Mouse (Mus musculus) forebrain, postnatal 0 days (tissue): ENCODE measurements around the gene Tctex1d2. TPM values are rescaled to one million over a fixed set of nuclear protein-coding genes. Genes with fewer than 3 reads are reported as not detected.
A peak's percentile ranks its signal among the peaks of the same experiment; 100 is the strongest.

Source experiments
- ATAC-seq: fragments of 200-750 bp; cut with Nextera tagmentation; 2 replicates; pipeline ENCODE4 v1.8.0; 2017; ENCODE audit warnings: mild to moderate bottlenecking, moderate library complexity
- DNase-seq: peaks from one replicate; pipeline ENCODE4 v3.0.0-alpha.2; 2015
- H3K27ac ChIP-seq: fragments of 300-500 bp; sonication (generic); 2 replicates; pipeline ENCODE4 v1.5.1; 2014; ENCODE audit warnings: low read depth, mild to moderate bottlenecking, antibody characterized with exemption, low read length, moderate library complexity, mixed read lengths
- H3K27me3 ChIP-seq: fragments of 300-500 bp; sonication (generic); 2 replicates; pipeline ENCODE4 v1.6.1; 2014; ENCODE audit warnings: mild to moderate bottlenecking, low read length, mixed read lengths; ENCODE audit not compliant: insufficient read depth
- H3K36me3 ChIP-seq: fragments of 300-500 bp; sonication (generic); 2 replicates; pipeline ENCODE4 v1.6.1; 2014; ENCODE audit warnings: mild to moderate bottlenecking, moderate library complexity; ENCODE audit not compliant: insufficient read depth
- H3K4me1 ChIP-seq: fragments of 300-500 bp; sonication (generic); 2 replicates; pipeline ENCODE4 v1.6.1; 2014; ENCODE audit warnings: antibody characterized with exemption; ENCODE audit not compliant: insufficient read depth
- H3K4me2 ChIP-seq: fragments of 300-500 bp; sonication (generic); 2 replicates; pipeline ENCODE4 v1.6.1; 2014; ENCODE audit warnings: low read depth, mild to moderate bottlenecking, moderate library complexity
- H3K4me3 ChIP-seq: fragments of 300-500 bp; sonication (generic); 2 replicates; pipeline ENCODE4 v1.5.1; 2014; ENCODE audit warnings: low read depth, low read length, mixed read lengths
- H3K9ac ChIP-seq: fragments of 300-500 bp; sonication (generic); 2 replicates; pipeline ENCODE4 v1.6.1; 2014; ENCODE audit warnings: mild to moderate bottlenecking
- H3K9me3 ChIP-seq: fragments of 300-500 bp; sonication (generic); 2 replicates; pipeline ENCODE4 v1.6.1; 2016; ENCODE audit warnings: low read length
- CTCF ChIP-seq: sonication (generic); IDR thresholded peaks from 2 replicates; pipeline ENCODE4 v1.5.1; 2016; ENCODE audit warnings: antibody characterized with exemption, control low read depth, low read depth
- WGBS: fragments of 180-500 bp; shearing (Covaris S2); extraction: QIAGEN DNeasy Blood & Tissue Kit; methylation state at CpG from one replicate; pipeline ENCODE4 v1.1.7; 2014; 5-methylcytosine and 5-hydroxymethylcytosine counted together
- polyA plus RNA-seq: library from polyadenylated mRNA; unstranded; fragments of >200 nt; fragmentation: Nextera tagmentation; extraction: Ambion mirVana; gene quantifications from 2 replicates; pipeline ENCODE4 v1.2.1, GENCODE M21; 2015
- total RNA-seq: library from RNA; depleted of rRNA; stranded (reverse); fragments of >200 nt; gene quantifications from 2 replicates; pipeline ENCODE4 v1.2.3, GENCODE M21; 2014

Tctex1d2 gene
- total and polyA plus RNA-seq, 2 experiments from 2014 or later, result 21.8 to 58.2 TPM

- H3K9ac ChIP-seq, result no peak overlapping the region
- no peak for DNase-seq
Measured at GRCm38 (mm10) chr16:32454646-32455045, 35.1 kb downstream of the Tctex1d2 start.

GRCm38 (mm10) chr16:32456086-32456485 is 36.6 kb downstream of the Tctex1d2 start:
- H3K27me3 ChIP-seq, result no peaks in the 10 kb centered on the region
- no peak overlapping the region for H3K4me3 ChIP-seq
- H3K4me1 ChIP-seq, result no peaks in the 10 kb centered on the region
- no peak for ATAC-seq
- no peak overlapping the region for H3K4me2 ChIP-seq
- H3K9me3 ChIP-seq, result no peaks in the 10 kb centered on the region
- no peak overlapping the region for H3K27ac ChIP-seq
- peaks cover 35% of the 10 kb centered on the region for H3K36me3 ChIP-seq
- no peak for DNase-seq
- TF ChIP-seq CTCF, result no peak
- no peak overlapping the region for H3K9ac ChIP-seq

More at GRCm38 (mm10) chr16:32454646-32455045, 35.1 kb downstream of the Tctex1d2 start:
- Histone ChIP-seq H3K36me3 (peaks cover 35% of the 10 kb centered on the region), H3K4me1 (no peaks in the 10 kb centered on the region), H3K4me3 (no peak overlapping the region), H3K4me2 (no peak overlapping the region), H3K9me3 (no peaks in the 10 kb centered on the region), H3K27me3 (no peaks in the 10 kb centered on the region), H3K27ac (no peak overlapping the region)
- no peak for TF ChIP-seq CTCF
- 92% methylated on average over 5 of the region's 5 CpGs for WGBS
- ATAC-seq, result no peak

GRCm38 (mm10) chr16:32456761-32457160 is 37.3 kb downstream of the Tctex1d2 start:
- ATAC-seq, result no peak
- no peaks in the 10 kb centered on the region for H3K4me1 ChIP-seq
- TF ChIP-seq CTCF, result no peak
- no peak overlapping the region for H3K4me2 ChIP-seq
- no peak overlapping the region for H3K4me3 ChIP-seq
- H3K27ac ChIP-seq, result no peak overlapping the region
- no peak for DNase-seq
- H3K27me3 ChIP-seq, result no peaks in the 10 kb centered on the region
- H3K9me3 ChIP-seq, result no peaks in the 10 kb centered on the region
- H3K36me3 ChIP-seq, result peaks cover 32% of the 10 kb centered on the region
- no peak overlapping the region for H3K9ac ChIP-seq
- 87% methylated on average over 1 of the region's 1 CpGs for WGBS

- H3K9me3 ChIP-seq, result no peaks in the 10 kb centered on the region
- H3K36me3 ChIP-seq, result peaks cover 24% of the 10 kb centered on the region
- no peak overlapping the region for H3K4me2 ChIP-seq
- peak; percentile 44 for TF ChIP-seq CTCF
- DNase-seq (peak; percentile 10), ATAC-seq (no peak)
- WGBS, result 71% methylated on average over 10 of the region's 10 CpGs
- H3K4me3 ChIP-seq, result no peak overlapping the region
- no peak overlapping the region for H3K27ac ChIP-seq
- H3K9ac ChIP-seq, result no peak overlapping the region
- no peaks in the 10 kb centered on the region for H3K4me1 ChIP-seq
- no peaks in the 10 kb centered on the region for H3K27me3 ChIP-seq
Measured at GRCm38 (mm10) chr16:32457589-32458386, 38.3 kb downstream of the Tctex1d2 start.

GRCm38 (mm10) chr16:32460518-32460917 is 41.0 kb downstream of the Tctex1d2 start:
- Histone ChIP-seq H3K27ac (no peak overlapping the region), H3K9me3 (no peaks in the 10 kb centered on the region), H3K27me3 (no peaks in the 10 kb centered on the region), H3K9ac (no peak overlapping the region), H3K36me3 (peaks cover 26% of the 10 kb centered on the region), H3K4me3 (no peak overlapping the region), H3K4me1 (no peaks in the 10 kb centered on the region), H3K4me2 (no peak overlapping the region)
- DNase-seq (no peak), ATAC-seq (no peak)
- WGBS, result 60% methylated on average over 4 of the region's 4 CpGs
- no peak for TF ChIP-seq CTCF

GRCm38 (mm10) chr16:32461713-32462112 is 42.2 kb downstream of the Tctex1d2 start:
- no peak for DNase-seq
- no peaks in the 10 kb centered on the region for H3K9me3 ChIP-seq
- H3K9ac ChIP-seq, result no peak overlapping the region
- H3K27me3 ChIP-seq, result no peaks in the 10 kb centered on the region
- no peak overlapping the region for H3K4me2 ChIP-seq
- no peak overlapping the region for H3K4me3 ChIP-seq
- no peak for TF ChIP-seq CTCF
- no peaks in the 10 kb centered on the region for H3K4me1 ChIP-seq
- WGBS, result 95% methylated on average over 5 of the region's 5 CpGs
- peaks cover 24% of the 10 kb centered on the region; the same call in 1 of the 2 replicates for H3K36me3 ChIP-seq
- ATAC-seq, result no peak
- H3K27ac ChIP-seq, result no peak overlapping the region

GRCm38 (mm10) chr16:32462950-32463349 is 43.4 kb downstream of the Tctex1d2 start:
- ATAC-seq (no peak), DNase-seq (no peak)
- Histone ChIP-seq H3K27me3 (no peaks in the 10 kb centered on the region), H3K36me3 (peaks cover 32% of the 10 kb centered on the region), H3K9ac (no peak overlapping the region), H3K4me1 (no peaks in the 10 kb centered on the region), H3K4me3 (no peak overlapping the region), H3K9me3 (no peaks in the 10 kb centered on the region), H3K4me2 (no peak overlapping the region), H3K27ac (no peak overlapping the region)
- WGBS, result 95% methylated on average over 16 of the region's 16 CpGs
- TF ChIP-seq CTCF, result no peak
